Mouse (Mus musculus) heart, embryonic 15.5 days (tissue): Measurements from ENCODE around the gene Snrnp70. TPM values are rescaled to one million over a fixed set of nuclear protein-coding genes. Genes with fewer than 3 reads are reported as not detected.
"Not testable (repeated sequence)": the region's sequence is repeated elsewhere in the genome, so short reads cannot be mapped to it uniquely, and the experiment has no call there.

ENCODE experiments used
- ATAC-seq: fragments of 200-750 bp; cut with Nextera tagmentation; replicated peaks from 2 replicates; pipeline ENCODE4 v1.8.0; 2017; ENCODE audit warnings: low read depth, moderate TSS enrichment; ENCODE audit not compliant: insufficient number of reproducible peaks, insufficient read depth, low FRiP score
- H3K27ac ChIP-seq: fragments of 300-500 bp; sonication (generic); 2 replicates; pipeline ENCODE4 v1.5.1; 2015; ENCODE audit warnings: mild to moderate bottlenecking, inconsistent platforms
- H3K27me3 ChIP-seq: fragments of 300-500 bp; sonication (generic); 2 replicates; pipeline ENCODE4 v1.6.1; 2015; ENCODE audit warnings: inconsistent platforms
- H3K36me3 ChIP-seq: fragments of 300-500 bp; sonication (generic); 2 replicates; pipeline ENCODE4 v1.6.1; 2015; ENCODE audit warnings: mild to moderate bottlenecking, inconsistent platforms
- H3K4me1 ChIP-seq: fragments of 300-500 bp; sonication (generic); replicated peaks from 2 replicates; pipeline ENCODE4 v1.6.1; 2015; ENCODE audit warnings: inconsistent platforms
- H3K4me2 ChIP-seq: fragments of 300-500 bp; sonication (generic); 2 replicates; pipeline ENCODE4 v1.6.1; 2015; ENCODE audit warnings: inconsistent platforms, mild to moderate bottlenecking, moderate library complexity
- H3K4me3 ChIP-seq: fragments of 300-500 bp; sonication (generic); 2 replicates; pipeline ENCODE4 v1.5.1; 2015; ENCODE audit warnings: mild to moderate bottlenecking, inconsistent platforms
- H3K9ac ChIP-seq: fragments of 300-500 bp; sonication (generic); 2 replicates; pipeline ENCODE4 v1.6.1; 2015; ENCODE audit warnings: mild to moderate bottlenecking, inconsistent platforms
- H3K9me3 ChIP-seq: fragments of 300-500 bp; sonication (generic); replicated peaks from 2 replicates; pipeline ENCODE4 v1.6.1; 2016; ENCODE audit warnings: inconsistent platforms
- WGBS: fragments of 180-500 bp; shearing (Covaris S2); methylation state at CpG from one replicate; pipeline ENCODE4 v1.1.7; 2015; ENCODE audit warnings: mixed read lengths; 5-methylcytosine and 5-hydroxymethylcytosine counted together
- polyA plus RNA-seq: library from polyadenylated mRNA; unstranded; fragments of >200 nt; fragmentation: Nextera tagmentation; extraction: Ambion mirVana; gene quantifications from 2 replicates; pipeline ENCODE4 v1.2.1, GENCODE M21; 2015

Snrnp70 gene
- polyA plus RNA-seq, 1 experiment from 2014 or later, result 123 TPM

GRCm38 (mm10) chr7:45408351-45408750, 12.8 kb upstream of the Snrnp70 start:
- H3K4me3 ChIP-seq, result no peak overlapping the region
- no peak overlapping the region for H3K27ac ChIP-seq
- WGBS, result 73% methylated on average over 7 of the region's 7 CpGs
- H3K9ac ChIP-seq, result no peak overlapping the region
- H3K4me1 ChIP-seq, result peaks cover 29% of the 10 kb centered on the region
- H3K9me3 ChIP-seq, result no peaks in the 10 kb centered on the region
- no peak for ATAC-seq
- H3K4me2 ChIP-seq, result no peak overlapping the region
- H3K27me3 ChIP-seq, result peaks cover 80% of the 10 kb centered on the region
- H3K36me3 ChIP-seq, result no peaks in the 10 kb centered on the region

DNA sequence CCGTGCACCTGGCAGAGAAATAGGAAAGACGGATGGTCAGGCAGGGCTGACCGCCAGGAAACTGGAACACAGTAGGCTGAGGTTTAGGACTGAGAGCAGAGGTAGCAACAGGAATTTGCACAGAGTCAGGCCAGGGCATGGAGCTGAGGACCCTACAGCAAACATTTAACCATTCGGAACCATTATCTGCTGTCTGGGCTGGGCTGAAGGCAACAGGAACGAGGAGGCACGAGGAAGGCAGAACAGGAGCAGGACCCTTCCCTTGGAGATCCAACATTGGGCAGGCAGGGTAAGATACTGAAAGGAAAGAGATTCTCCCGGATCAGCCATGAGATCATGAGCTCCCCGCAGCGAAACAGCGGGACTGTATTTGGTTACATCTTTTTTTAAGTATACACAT, 12.3 kb upstream of the Snrnp70 start:
- no peak overlapping the region for H3K4me2 ChIP-seq
- H3K9ac ChIP-seq, result no peak overlapping the region
- 76% methylated on average over 10 of the region's 10 CpGs for WGBS
- no peak for ATAC-seq
- H3K4me3 ChIP-seq, result no peak overlapping the region
- H3K4me1 ChIP-seq, result peaks cover 24% of the 10 kb centered on the region
- no peaks in the 10 kb centered on the region for H3K9me3 ChIP-seq
- H3K27ac ChIP-seq, result no peak overlapping the region
- H3K36me3 ChIP-seq, result no peaks in the 10 kb centered on the region
- H3K27me3 ChIP-seq, result peaks cover 77% of the 10 kb centered on the region

DNA sequence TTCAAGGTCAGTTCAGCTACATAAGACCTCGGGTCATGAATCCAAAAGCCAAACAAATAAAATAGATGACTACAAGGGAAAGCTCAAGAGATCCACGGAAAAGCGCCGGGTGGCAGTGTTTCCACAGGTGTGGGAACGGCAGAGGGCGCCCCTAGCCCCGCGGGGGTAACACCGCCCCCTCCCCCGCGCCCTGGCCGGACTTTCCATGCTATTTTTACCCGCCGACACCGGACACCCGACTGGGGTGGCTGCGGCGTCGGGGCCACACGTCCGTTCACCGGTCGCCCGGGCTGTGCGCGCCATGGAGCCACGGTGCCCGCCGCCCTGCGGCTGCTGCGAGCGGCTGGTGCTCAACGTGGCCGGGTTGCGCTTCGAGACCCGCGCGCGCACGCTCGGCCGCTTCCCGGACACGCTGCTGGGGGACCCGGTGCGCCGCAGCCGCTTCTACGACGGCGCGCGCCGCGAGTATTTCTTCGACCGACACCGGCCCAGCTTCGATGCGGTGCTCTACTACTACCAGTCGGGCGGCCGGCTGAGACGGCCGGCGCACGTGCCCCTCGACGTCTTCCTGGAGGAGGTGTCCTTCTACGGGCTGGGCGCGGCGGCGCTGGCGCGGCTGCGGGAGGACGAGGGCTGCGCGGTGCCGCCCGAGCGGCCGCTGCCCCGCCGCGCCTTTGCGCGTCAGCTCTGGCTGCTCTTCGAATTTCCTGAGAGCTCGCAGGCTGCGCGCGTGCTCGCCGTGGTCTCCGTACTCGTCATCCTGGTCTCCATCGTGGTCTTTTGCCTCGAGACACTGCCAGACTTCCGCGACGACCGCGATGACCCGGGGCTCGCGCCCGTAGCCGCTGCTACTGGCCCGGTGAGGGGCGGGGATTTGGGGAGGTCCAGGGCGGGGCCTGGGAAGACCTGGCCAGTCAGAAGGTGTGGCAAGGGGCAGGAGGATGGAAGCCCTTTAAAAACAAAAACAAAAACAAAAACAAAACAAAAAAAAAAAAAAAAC, 10.9 kb upstream of the Snrnp70 start:
- ATAC-seq, result no peak; the same call in 1 of the 2 replicates
- WGBS, result 1% methylated on average over 114 of the region's 114 CpGs
- H3K27ac ChIP-seq, result no peak overlapping the region

DNA sequence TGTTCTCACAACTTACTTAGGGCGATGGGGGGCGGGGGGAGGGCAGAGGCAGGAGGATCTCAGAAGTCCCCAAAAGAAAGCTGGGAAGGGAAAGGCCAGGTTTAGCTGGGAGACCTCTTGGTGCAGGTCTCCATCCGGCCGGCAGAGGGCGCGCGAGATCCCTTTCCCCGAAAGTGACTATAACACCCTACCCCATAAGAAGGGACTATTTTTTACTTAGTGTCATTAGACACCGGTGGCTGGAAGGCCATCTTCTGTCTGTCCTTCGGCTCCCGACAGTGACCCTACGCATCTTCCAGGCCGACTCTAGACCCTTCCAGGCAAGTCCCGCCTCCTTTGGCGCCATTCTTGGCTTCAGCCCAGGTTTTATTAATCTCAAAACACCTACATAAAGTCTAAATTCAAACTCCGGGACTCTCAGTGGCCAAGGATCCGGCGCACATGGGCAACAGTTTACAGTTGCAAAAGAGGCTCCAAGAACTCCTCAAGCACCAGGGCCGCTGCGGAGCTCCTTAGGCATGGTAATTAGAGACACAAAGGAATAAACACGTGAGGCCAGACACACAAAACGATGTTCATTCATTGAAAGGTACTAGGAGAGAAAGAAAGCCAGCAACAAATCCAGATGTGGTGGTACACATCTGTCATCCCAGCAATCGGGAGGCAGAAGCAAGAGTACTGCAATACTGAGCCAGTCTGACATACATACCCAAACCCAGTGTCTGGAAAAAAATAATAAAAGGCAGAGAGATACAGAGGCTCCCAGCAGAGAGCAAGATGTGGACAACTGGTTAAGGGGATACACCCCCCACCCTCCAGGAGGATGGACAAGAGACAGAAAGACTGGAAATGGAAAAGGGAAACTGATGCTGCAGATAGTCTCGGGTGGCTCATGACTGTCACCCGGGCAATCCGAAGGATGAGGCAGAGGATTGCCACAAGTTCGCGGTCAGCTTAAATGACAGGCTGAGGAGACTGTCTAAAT, 9.8 kb upstream of the Snrnp70 start, which contains the start of gene Kcna7:
TSS of gene Kcna7 (plus strand) at position 563 of the 985 bp plus-strand sequence.
- Histone ChIP-seq H3K36me3 (no peaks in the 10 kb centered on the region), H3K27me3 (peaks cover 55% of the 10 kb centered on the region), H3K4me1 (peaks cover 18% of the 10 kb centered on the region), H3K4me3 (peak within 1 kb of the TSS; percentile 55), H3K4me2 (peak within 1 kb of the TSS; percentile 83), H3K9me3 (no peaks in the 10 kb centered on the region), H3K27ac (no peak within 1 kb of the TSS), H3K9ac (peak within 1 kb of the TSS; percentile 40)
- WGBS, result 11% methylated on average over 28 of the region's 28 CpGs
- no peak; the same call in 1 of the 2 replicates for ATAC-seq

More for the DNA sequence above, 10.9 kb upstream of the Snrnp70 start:
- H3K4me1 ChIP-seq, result peaks cover 18% of the 10 kb centered on the region
- peak overlapping the region; percentile 55 for H3K4me3 ChIP-seq
- H3K9ac ChIP-seq, result peak overlapping the region; percentile 40
- peak overlapping the region; percentile 83 for H3K4me2 ChIP-seq
- H3K9me3 ChIP-seq, result no peaks in the 10 kb centered on the region
- H3K36me3 ChIP-seq, result no peaks in the 10 kb centered on the region
- H3K27me3 ChIP-seq, result peaks cover 65% of the 10 kb centered on the region

DNA sequence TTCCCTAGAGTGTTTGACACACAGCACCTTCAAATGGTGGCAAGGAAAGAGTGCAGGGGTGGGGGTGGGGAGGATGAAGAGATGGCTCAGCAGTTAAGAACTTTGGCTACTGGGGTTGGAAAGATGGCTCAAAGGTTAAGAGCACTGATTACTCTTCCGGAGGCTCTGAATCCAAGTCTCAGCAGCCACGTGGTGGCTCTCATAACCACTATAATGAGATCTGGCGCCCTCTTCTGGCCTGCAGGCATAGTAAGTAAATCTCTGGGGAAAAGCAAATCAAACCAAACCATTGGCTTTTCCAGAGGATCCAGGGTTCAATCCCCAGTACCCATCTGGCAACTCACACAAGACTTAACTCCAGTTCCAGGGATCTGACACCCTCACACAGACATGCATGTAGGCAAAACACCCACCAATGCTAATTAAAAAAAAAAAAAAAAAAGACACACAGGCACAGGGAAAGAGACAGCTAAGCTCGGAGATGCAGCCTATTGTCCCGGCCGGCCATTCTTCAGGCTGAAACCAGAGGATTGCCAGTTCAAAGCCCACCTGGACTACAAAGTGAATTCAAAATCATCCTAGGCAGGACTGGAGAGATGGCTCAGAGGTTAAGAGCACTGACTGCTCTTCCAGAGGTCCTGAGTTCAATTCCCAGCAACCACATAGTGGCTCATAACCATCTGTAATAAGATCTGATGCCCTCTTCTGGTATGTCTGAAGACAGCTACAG, 8.2 kb upstream of the Snrnp70 start:
- 43% methylated on average over 6 of the region's 6 CpGs for WGBS

GRCm38 (mm10) chr7:45401521-45402085, 6.1 kb upstream of the Snrnp70 start:
- H3K9ac ChIP-seq, result no peak overlapping the region
- H3K36me3 ChIP-seq, result no peaks in the 10 kb centered on the region
- H3K27me3 ChIP-seq, result peaks cover 18% of the 10 kb centered on the region
- WGBS, result 71% methylated on average over 10 of the region's 10 CpGs
- H3K4me2 ChIP-seq, result no peak overlapping the region
- ATAC-seq, result no peak
- H3K27ac ChIP-seq, result no peak overlapping the region
- no peak overlapping the region for H3K4me3 ChIP-seq
- peaks cover 15% of the 10 kb centered on the region for H3K4me1 ChIP-seq
- H3K9me3 ChIP-seq, result no peaks in the 10 kb centered on the region

More for the DNA sequence above, 8.2 kb upstream of the Snrnp70 start:
- Histone ChIP-seq H3K4me1 (peaks cover 18% of the 10 kb centered on the region), H3K4me3 (no peak overlapping the region), H3K9ac (no peak overlapping the region), H3K27ac (no peak overlapping the region), H3K27me3 (peaks cover 39% of the 10 kb centered on the region), H3K36me3 (no peaks in the 10 kb centered on the region), H3K4me2 (no peak overlapping the region), H3K9me3 (no peaks in the 10 kb centered on the region)
- ATAC-seq, result no peak

- H3K9me3 ChIP-seq, result no peaks in the 10 kb centered on the region
- no peak overlapping the region for H3K9ac ChIP-seq
- no peak overlapping the region for H3K4me3 ChIP-seq
- H3K36me3 ChIP-seq, result peaks cover 10% of the 10 kb centered on the region
- no peak overlapping the region for H3K27ac ChIP-seq
- ATAC-seq, result no peak
- 75% methylated on average over 2 of the region's 2 CpGs for WGBS
- H3K4me2 ChIP-seq, result no peak overlapping the region
- peaks cover 22% of the 10 kb centered on the region for H3K4me1 ChIP-seq
- H3K27me3 ChIP-seq, result no peaks in the 10 kb centered on the region
These were observed 1.2 kb upstream of the Snrnp70 start for GRCm38 (mm10) chr7:45396787-45397186.

DNA sequence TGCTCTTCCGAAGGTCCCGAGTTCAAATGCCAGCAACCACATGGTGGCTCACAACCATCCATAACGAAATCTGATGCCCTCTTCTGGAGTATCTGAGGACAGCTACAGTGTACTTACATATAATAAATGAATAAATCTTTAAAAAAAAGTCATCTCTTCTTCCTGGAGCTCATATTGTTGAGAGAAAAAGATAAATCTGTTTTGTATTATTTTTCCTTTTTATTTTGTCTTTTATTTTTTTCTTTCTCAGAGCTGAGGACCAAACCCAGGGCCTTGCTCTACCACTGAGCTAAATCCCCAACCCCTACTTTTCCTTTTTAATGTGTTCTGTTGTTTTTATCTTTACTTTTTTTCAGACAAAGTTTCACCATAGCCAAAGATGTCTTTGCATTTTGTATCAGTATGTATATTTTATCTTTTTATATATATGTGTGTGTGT, 814 bp upstream of the Snrnp70 start:
- WGBS, result 2% methylated on average over 3 of the region's 3 CpGs
- Histone ChIP-seq H3K27ac (peak overlapping the region; percentile 88), H3K4me1 (peaks cover 22% of the 10 kb centered on the region), H3K36me3 (peaks cover 14% of the 10 kb centered on the region), H3K9ac (peak overlapping the region; percentile 55), H3K4me2 (peak overlapping the region; percentile 78), H3K4me3 (peak overlapping the region; percentile 57)
- H3K9me3 ChIP-seq, H3K27me3 ChIP-seq: not testable (repeated sequence)
- ATAC-seq, result peak; percentile 19; the same call in 1 of the 2 replicates

DNA sequence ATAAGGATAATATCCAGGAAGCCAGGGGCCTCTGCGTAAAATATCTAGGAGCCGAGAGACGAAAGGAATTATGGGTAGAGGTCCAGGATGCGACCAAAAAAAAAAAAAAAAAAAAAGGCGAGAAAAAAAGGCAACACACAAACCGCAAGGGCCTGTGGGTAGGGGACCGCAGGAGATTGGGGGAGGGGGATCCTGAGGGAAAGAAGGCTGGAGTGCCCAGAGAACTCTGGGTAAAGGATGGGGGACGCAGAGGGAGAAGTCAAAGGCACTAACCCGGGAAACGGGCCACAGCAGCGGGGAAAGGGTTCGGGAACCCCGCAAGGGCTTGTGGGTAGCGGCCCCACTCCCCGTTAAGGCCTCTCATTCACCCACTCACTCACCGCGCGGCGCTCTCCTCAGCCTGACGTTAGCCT, 407 bp downstream of the Snrnp70 start:
- H3K4me1 ChIP-seq, result peaks cover 22% of the 10 kb centered on the region
- WGBS, result under 1% methylated on average over 19 of the region's 20 CpGs
- H3K4me3 ChIP-seq, result peak overlapping the region; percentile 78
- peak overlapping the region; percentile 84 for H3K9ac ChIP-seq
- peak; percentile 72 for ATAC-seq
- no peaks in the 10 kb centered on the region for H3K27me3 ChIP-seq
- H3K27ac ChIP-seq, result peak overlapping the region; percentile 95
- peak overlapping the region; percentile 82 for H3K4me2 ChIP-seq
- no peaks in the 10 kb centered on the region for H3K9me3 ChIP-seq
- peaks cover 24% of the 10 kb centered on the region for H3K36me3 ChIP-seq

GRCm38 (mm10) chr7:45386077-45386476, 9.5 kb downstream of the Snrnp70 start:
- Histone ChIP-seq H3K4me3 (no peak overlapping the region), H3K27ac (no peak overlapping the region), H3K9ac (no peak overlapping the region), H3K4me1 (0 out of 2 replicates have a peak, but pooled peaks cover 7% of the 10 kb centered on the region), H3K36me3 (peaks cover 97% of the 10 kb centered on the region), H3K4me2 (no peak overlapping the region), H3K9me3 (no peaks in the 10 kb centered on the region), H3K27me3 (no peaks in the 10 kb centered on the region)
- 91% methylated on average over 3 of the region's 3 CpGs for WGBS
- ATAC-seq, result no peak
